Mouse (Mus musculus): ENCODE data around the gene Cdh7. TPM values are rescaled to one million over a fixed set of nuclear protein-coding genes. Genes with fewer than 3 reads are reported as not detected.
"Not testable (repeated sequence)": the region's sequence is repeated elsewhere in the genome, so short reads cannot be mapped to it uniquely, and the experiment has no call there.

Gene Cdh7
- not detected for polyA plus RNA-seq (2017; shearing (Covaris generic))

- no peak for ATAC-seq
These were observed at the start of gene Cdh7 for GRCm38 (mm10) chr1:109982064-109982808. Gene Cdh7, plus strand, starts transcription at chr1:109982431.

GRCm38 (mm10) chr1:109932674-109933073 lies 49.6 kb upstream of the Cdh7 start:
- no peak for ATAC-seq

- no peak for ATAC-seq
These were observed 33.7 kb upstream of the Cdh7 start for GRCm38 (mm10) chr1:109948571-109948970.

- no peak for ATAC-seq
These were observed 10.4 kb upstream of the Cdh7 start for GRCm38 (mm10) chr1:109971721-109972425.

- no peak for ATAC-seq
These were observed 9.7 kb upstream of the Cdh7 start for GRCm38 (mm10) chr1:109972426-109973015.

- ATAC-seq: no peak
These were observed 742 bp downstream of the Cdh7 start for GRCm38 (mm10) chr1:109982809-109983536.

GRCm38 (mm10) chr1:109983537-109983912 lies 1.3 kb downstream of the Cdh7 start:
- ATAC-seq: no peak

- no peak for ATAC-seq
These were observed 2.5 kb downstream of the Cdh7 start for GRCm38 (mm10) chr1:109984776-109985175.

GRCm38 (mm10) chr1:109985468-109985867 lies 3.2 kb downstream of the Cdh7 start:
- ATAC-seq: no peak

GRCm38 (mm10) chr1:109989541-109989940 lies 7.3 kb downstream of the Cdh7 start:
- ATAC-seq: no peak

- ATAC-seq: no peak
These were observed 11.7 kb downstream of the Cdh7 start for GRCm38 (mm10) chr1:109993906-109994305.

GRCm38 (mm10) chr1:110004451-110004850 lies 22.2 kb downstream of the Cdh7 start:
- no peak for ATAC-seq

GRCm38 (mm10) chr1:110005038-110005437 lies 22.8 kb downstream of the Cdh7 start:
- no peak for ATAC-seq

GRCm38 (mm10) chr1:110012153-110012552 lies 29.9 kb downstream of the Cdh7 start:
- ATAC-seq: no peak

- ATAC-seq: no peak
These were observed 74.1 kb downstream of the Cdh7 start for GRCm38 (mm10) chr1:110056317-110056716.

GRCm38 (mm10) chr1:110067405-110067804 lies 85.2 kb downstream of the Cdh7 start:
- ATAC-seq: no peak

GRCm38 (mm10) chr1:110078471-110078870 lies 96.2 kb downstream of the Cdh7 start:
- ATAC-seq: no peak

- ATAC-seq: no peak
These were observed 135.8 kb downstream of the Cdh7 start for GRCm38 (mm10) chr1:110118071-110118470.

GRCm38 (mm10) chr1:110118862-110119261 lies 136.6 kb downstream of the Cdh7 start:
- ATAC-seq: no peak

GRCm38 (mm10) chr1:110171459-110171858 lies 189.2 kb downstream of the Cdh7 start:
- not testable (repeated sequence) for ATAC-seq
